Comparison of ENCODE assay signal across 28 mouse cellular contexts in the genomic region with DNA sequence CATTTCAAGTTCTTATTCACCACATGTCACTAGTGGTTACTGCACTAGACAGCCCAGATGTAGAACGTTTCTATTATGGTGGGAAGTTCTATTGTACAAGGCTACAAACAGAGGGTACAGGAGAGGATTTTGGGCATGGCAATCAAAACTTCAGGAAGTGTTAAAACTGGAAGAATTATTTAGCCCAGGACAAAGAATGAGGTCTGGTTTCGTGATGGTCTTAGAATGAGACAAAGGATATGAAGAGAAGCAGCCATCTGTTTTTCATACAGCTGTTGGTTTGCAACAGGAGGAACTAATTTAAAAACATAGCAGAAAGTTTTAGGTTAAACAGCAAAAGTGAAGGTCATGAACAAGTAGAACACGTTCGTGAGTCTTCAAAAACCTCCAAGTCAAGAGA.
DNase-seq lines count a peak whose midpoint lies in the region; ATAC-seq lines count a peak whose summit lies in the region.
"Had no signal": no experiment of that assay in that cellular context is flagged by ENCODE, and none has a peak within 500 bp of the region (broad histone marks: within the 10 kb centered on the region; RNA-seq: fewer than 3 reads in every experiment).

No protein-coding gene starts in this region.

- no peak overlapping the region for H3K27ac ChIP-seq in embryonic facial prominence, embryonic 11.5 days (replicated peaks; ENCODE audit: low read depth, low read length)
- H3K27ac ChIP-seq: embryonic facial prominence, embryonic 12.5 days; heart, adult 2 months; heart, embryonic 10.5 days; heart, embryonic 13.5 days; hindbrain, embryonic 14.5 days; hindbrain, postnatal 0 days had no signal

- H3K36me3 ChIP-seq in embryonic facial prominence, embryonic 11.5 days (replicated peaks; ENCODE audit: control insufficient read depth, insufficient read depth, low read depth, low read length): no peaks in the 10 kb centered on the region
- H3K36me3 ChIP-seq: embryonic facial prominence, embryonic 12.5 days; G1E; heart, embryonic 10.5 days; heart, embryonic 13.5 days had no signal

- no peak overlapping the region for H3K9ac ChIP-seq in embryonic facial prominence, embryonic 11.5 days (replicated peaks; ENCODE audit: low read length)
- H3K9ac ChIP-seq: embryonic facial prominence, embryonic 12.5 days; forebrain, postnatal 0 days; heart, embryonic 13.5 days; hindbrain, embryonic 14.5 days had no signal

- 30% methylated on average over 4 of the region's 4 CpGs for WGBS in embryonic facial prominence, embryonic 11.5 days

- DNase-seq in embryo, embryonic 11 days: peak; percentile 18
- DNase-seq in embryo, embryonic 10 days (ENCODE audit: low spot score): no peak
- DNase-seq in embryonic facial prominence, embryonic 11.5 days (ENCODE audit: low spot score): peak; percentile 67
- DNase-seq in forelimb bud, embryonic 11.5 days (ENCODE audit: low read depth, low spot score): peak; percentile 56
- DNase-seq in mesoderm, embryonic 11.5 days (ENCODE audit: low read depth, low spot score): peak; percentile 11
- DNase-seq in heart, adult 18-20 months: no peak
- DNase-seq in right cerebral cortex, adult 2 months (ENCODE audit: low spot score in 2 of 2): no peak
- DNase-seq: adrenal gland, postnatal 10 days; adrenal gland, postnatal 36 days; B cell, adult 2 months; cerebellum, adult 18-20 months; cerebellum, adult 9-11 months; cerebellum, postnatal 25 days; forebrain, postnatal 0 days; gastrocnemius, postnatal 25 days; heart, adult 2 months; heart, postnatal 14 days; heart, postnatal 4 days had no signal

- H3K27me3 ChIP-seq in embryonic facial prominence, embryonic 11.5 days (ENCODE audit: control insufficient read depth, insufficient read depth, low read length): no peaks in the 10 kb centered on the region
- H3K27me3 ChIP-seq: CH12.LX; embryonic facial prominence, embryonic 12.5 days; heart, embryonic 13.5 days; Patski had no signal

- no peak overlapping the region for H3K4me2 ChIP-seq in embryonic facial prominence, embryonic 11.5 days (ENCODE audit: low read depth, low read length)
- H3K4me2 ChIP-seq: embryonic facial prominence, embryonic 12.5 days; heart, embryonic 13.5 days; hindbrain, embryonic 14.5 days had no signal

- no peaks in the 10 kb centered on the region for H3K9me3 ChIP-seq in embryonic facial prominence, embryonic 11.5 days (replicated peaks; ENCODE audit: control insufficient read depth, low read length)
- H3K9me3 ChIP-seq: embryonic facial prominence, embryonic 12.5 days; G1E; heart, embryonic 10.5 days; heart, embryonic 13.5 days had no signal

- H3K4me3 ChIP-seq in embryonic facial prominence, embryonic 11.5 days (ENCODE audit: low read depth, low read length): no peak overlapping the region
- H3K4me3 ChIP-seq: embryonic facial prominence, embryonic 12.5 days; heart, adult 2 months; heart, embryonic 10.5 days; heart, embryonic 13.5 days had no signal

- ATAC-seq in embryonic facial prominence, embryonic 11.5 days (replicated peaks; ENCODE audit: insufficient number of reproducible peaks, low FRiP score, low TSS enrichment, low read depth): 0 out of 2 replicates have a peak, but pooled peaks have one; percentile 56
- ATAC-seq: forebrain, embryonic 14.5 days; forebrain, postnatal 0 days; hindbrain, postnatal 0 days; intestine, postnatal 0 days; Patski had no signal

- H3K4me1 ChIP-seq in embryonic facial prominence, embryonic 11.5 days (ENCODE audit: control insufficient read depth, insufficient read depth, low read length): no peaks in the 10 kb centered on the region
- H3K4me1 ChIP-seq: embryonic facial prominence, embryonic 12.5 days; heart, embryonic 10.5 days; heart, embryonic 13.5 days had no signal

Comparison
In these comparisons a context has a peak if more than half of its experiments do, and no peak if none do; other contexts are left out.
1. DNase-seq: peak in embryo, embryonic 11 days (single experiment), embryonic facial prominence, embryonic 11.5 days (single experiment), forelimb bud, embryonic 11.5 days (single experiment) and mesoderm, embryonic 11.5 days (single experiment); none in embryo, embryonic 10 days (single experiment), heart, adult 18-20 months (0 of 2) and right cerebral cortex, adult 2 months (0 of 2).